Mouse (Mus musculus) heart, postnatal 0 days (tissue): Measurements from ENCODE around the gene Tomm34.

Source experiments
- CTCF ChIP-seq: IDR thresholded peaks from 2 replicates; pipeline ENCODE4 v1.5.1; 2016; ENCODE audit warnings: antibody characterized with exemption, control low read depth, low read depth
- EP300 ChIP-seq: IDR thresholded peaks from 2 replicates; pipeline ENCODE4 v1.6.1; 2016; ENCODE audit warnings: antibody characterized with exemption, low read depth

GRCm38 (mm10) chr2:164089508-164089907 lies 18.5 kb upstream of the Tomm34 start:
- TF ChIP-seq CTCF (no peak), EP300 (no peak)
